Mouse (Mus musculus) liver, adult (tissue): Measurements from ENCODE around the gene Kcnc3.

Source experiments
- GATA4 ChIP-seq: IDR thresholded peaks from 2 replicates; pipeline ENCODE4 v1.6.1; 2014; ENCODE audit warnings: mild to moderate bottlenecking, low read length; ENCODE audit not compliant: insufficient replicate concordance

Gene Kcnc3

DNA sequence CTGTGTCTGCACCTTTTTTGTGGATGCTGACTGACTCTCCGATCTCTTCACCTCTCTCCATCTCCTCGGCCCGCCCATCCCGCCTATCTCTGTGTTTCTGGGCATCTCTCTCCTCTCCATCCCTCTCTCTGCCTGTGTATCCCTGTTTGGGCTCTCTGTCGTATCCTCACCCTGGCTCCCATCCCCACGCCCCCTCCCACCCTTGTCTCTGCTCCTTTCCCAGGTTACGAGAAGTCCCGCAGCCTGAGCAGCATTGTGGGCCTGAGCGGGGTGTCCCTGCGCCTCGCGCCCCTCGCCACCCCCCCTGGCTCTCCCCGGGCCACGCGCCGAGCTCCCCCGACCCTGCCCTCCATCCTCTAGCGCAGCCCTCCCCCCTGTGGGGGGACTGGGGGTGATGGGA is 11.2 kb downstream of the Kcnc3 start:
- TF ChIP-seq GATA4: no peak

DNA sequence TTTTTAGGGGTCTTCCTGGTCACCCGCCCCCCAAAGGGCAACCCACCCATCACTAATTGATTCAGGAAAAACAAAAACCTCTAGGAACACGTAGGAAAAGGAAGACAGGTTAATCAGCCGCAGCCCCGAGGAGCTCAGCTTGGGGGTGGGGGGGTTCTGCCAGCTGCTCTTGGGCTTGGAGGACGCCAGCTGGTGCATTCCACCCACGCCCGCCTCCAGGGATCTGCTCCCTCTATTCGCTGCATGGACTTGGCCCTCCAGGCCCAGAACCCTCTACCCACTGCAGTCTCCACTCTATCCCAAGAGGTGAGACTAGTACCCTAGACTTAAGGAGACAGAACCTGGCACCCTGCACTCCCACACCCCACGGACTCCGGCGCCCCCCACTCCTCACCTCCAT is 12.0 kb downstream of the Kcnc3 start:
- TF ChIP-seq GATA4: no peak

DNA sequence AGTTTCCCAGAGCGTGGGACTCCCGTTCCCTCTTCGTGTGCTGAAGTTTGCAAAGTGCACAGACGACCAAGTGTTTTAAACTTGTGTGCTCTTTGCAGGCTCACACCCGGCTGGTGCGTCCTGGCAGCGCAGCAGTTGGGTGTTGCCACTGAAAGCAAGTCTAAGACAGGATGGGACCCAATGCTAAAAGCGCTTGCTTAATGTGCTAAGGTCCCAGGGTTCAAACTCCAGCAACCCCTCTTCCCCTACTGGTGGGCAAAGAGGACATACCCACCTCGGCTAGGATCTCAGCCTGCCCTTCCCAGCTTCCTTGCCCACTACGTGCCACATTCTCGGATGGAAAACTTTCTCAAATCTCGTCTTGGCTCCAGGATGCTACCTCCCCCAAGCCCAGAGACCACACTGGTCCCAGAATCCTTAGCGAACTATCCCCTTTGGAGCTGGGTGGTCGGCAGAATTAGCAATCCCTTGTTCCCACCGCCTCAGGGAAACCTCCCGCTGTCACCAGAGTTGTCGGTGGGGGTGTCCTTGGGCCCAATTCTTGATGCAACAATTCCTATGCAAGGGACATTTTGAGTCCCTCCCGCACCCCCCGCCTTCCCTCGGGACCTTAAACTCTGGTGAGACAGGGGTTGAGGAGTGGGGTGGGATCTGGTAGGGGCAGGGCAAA is 12.9 kb downstream of the Kcnc3 start:
- no peak for TF ChIP-seq GATA4

DNA sequence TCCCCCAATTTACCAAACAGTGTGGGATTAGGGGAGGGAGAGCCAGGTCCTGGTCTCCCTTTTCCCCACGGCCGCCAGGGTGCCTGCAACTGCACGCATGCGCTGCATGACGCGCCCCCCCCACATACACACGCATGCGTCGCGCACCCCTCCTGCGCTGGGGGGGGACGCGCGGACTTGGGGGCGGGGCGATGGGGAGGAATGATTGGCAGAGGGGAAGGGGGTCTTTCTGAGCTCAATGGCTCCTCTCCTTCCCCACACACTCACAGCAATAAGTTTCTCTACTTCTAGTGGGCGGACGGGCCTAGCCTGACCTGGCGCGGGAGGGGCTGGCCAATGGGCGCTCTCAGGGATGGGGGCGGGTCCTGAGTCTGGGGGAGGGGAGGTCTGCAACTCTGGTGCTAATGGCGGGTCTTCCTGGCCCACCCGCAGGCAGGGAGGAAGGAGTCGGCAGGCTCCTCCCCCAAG is 13.7 kb downstream of the Kcnc3 start:
- no peak for TF ChIP-seq GATA4

DNA sequence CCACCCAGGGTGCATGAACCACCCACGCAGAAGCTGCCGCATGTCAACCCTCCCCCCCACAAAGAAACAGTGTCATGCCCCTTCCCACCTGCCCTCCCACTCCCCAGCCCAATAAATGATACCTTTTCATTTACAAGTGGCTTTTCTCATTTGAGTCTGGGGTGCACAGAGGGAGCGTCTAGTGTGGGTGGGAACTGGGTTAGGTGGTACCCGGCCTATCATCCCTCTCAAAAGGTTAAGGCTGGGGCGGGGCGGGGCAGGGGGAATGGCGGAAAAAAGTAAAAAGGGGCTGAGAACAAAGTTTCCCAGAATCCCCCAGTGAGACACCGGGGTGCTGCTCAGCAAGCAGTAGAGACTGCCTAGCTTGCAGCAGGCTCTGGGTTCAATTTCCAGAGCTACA is 14.2 kb downstream of the Kcnc3 start:
- TF ChIP-seq GATA4: no peak

DNA sequence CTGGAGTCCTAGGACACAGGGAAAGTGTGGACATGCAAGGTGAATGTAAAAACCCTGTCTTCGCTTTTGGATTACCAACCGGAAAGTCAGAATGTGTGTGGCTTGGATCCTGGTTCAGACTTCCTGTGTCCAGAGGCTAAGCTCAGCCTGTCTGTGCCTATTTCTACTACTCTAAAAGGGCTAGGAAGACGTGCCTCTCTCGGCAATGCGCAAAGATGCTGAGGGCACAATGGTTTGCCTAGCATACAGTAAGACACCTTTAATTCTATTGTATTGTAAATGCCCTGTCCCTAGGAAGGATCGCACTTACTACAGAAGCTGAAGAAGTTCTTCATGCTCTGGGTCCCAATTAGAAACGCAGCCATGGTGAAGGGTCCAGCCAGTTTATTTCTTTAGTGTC is 15.0 kb downstream of the Kcnc3 start:
- no peak for TF ChIP-seq GATA4

DNA sequence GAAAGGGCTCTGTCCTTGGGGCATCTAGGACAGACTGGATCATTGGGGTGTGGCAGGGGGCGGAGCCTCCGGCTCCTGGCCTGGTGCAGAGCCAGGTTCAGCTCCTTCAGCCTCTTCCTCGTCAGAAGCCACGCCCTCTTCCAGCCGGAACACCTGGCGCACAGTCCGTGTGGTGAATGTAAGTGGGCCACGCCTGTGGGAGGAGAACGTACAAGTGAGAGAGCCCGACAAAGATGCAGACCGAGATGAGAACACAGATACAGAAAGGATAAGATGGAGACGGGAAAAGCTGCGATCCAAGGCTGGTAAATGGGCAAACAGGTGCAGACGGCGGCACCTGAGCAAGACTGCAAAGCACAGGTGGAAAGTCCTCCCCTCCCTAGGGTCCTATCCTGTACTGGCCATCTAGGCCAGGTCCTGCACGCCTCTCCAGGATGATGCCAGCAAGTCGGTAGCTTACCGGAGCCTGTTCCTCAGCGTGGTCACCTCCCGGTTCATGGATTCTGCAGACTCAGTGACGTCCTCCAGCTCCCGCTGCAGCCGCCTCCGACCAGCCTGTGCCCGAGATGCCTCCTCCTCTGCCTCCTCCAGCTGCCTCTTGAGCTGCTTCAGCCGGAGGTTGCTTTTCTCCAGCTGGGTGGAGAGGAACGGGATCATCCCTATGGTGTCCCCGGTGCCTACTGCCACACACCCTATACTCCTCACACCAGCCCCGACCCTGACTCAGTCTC is 15.9 kb downstream of the Kcnc3 start:
- no peak for TF ChIP-seq GATA4

DNA sequence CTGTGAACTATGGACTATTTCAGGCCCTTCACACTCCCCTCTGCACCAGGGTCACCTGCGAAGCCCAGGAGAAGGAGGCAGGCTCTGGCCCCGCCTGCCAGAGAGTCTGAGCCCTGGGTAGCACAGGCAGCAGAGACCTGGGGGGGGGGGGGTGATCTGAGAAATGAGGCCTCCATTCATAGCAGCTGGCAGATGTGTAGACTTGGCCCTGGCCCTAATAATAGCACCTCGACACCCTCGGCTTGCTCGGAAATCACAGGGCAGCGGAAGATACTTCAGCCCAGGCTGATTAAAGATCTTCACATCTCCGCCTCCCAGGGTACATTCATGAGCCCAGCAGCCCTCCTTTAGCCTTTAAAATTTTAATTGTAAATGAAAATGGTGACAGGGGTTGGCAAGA is 21.7 kb downstream of the Kcnc3 start:
- no peak for TF ChIP-seq GATA4

DNA sequence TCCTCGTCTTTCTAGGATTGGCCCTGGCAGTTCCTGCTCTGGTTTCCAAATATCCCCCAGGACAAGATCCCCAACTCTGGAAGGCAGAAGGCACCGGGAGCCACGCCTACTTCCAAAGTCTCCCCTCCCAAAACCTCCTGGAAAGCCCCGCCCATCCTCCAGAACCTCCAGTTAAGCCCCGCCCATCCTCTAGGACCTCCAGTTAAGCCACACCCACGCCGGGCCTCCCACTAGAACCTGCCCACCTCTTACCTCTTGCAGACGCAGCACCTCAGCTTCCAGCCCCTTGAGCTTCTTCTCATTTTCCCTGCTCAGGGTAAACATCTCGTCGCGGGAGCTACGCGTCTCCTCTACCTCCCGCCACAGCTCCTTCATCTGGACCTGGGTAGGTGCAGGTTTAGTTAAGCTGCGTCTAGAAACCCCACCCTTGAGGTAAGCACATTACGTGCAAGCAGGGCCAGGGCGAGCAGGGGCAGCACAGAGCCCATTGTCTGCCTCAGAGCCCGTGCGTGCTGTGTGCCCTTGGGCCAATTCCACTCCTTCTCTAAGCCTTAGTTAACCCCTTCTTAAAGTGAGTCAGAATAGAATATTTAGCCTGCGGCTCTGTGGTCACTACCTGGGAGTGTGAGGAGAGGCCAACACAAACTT is 23.7 kb downstream of the Kcnc3 start:
- TF ChIP-seq GATA4: no peak

DNA sequence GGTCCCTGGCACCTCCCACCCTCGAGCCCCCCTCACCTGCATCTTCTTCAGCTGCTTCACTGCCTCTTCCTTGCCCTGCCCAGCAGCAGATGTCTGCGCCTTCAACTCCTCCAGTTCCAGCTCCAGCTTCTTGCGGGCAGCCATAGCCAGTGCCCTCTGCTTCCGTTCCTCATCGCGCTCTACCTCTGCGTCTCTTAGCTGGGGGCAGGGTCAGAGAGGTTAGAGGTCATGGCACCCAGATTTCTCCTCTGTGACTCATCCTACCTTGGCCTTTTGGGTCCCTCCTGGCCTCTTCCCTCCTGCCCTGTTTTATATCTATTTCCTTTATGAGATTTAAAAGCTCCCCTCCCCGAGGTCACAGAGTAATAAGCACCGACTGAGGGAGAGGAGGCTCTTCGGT is 24.8 kb downstream of the Kcnc3 start:
- no peak for TF ChIP-seq GATA4

DNA sequence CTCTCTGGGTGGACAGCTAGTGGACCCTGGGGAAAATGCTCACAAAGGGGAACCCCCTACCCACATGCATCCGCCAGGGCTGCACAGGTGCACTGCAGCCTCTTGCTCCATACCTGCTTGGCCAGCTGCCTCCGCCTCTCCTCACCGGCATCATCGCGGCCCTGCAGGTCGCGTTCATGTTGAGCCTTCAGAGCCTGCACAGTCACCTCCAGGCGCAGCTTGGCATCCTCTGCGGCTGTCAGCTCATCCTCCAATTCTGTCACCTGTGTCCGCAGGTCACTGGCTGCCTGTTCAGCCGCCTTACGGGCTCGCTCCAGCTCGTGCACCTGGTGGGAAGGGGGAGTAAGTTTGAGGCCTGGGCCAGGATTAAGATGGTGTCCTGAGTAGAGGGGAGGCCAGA is 25.5 kb downstream of the Kcnc3 start:
- no peak for TF ChIP-seq GATA4

DNA sequence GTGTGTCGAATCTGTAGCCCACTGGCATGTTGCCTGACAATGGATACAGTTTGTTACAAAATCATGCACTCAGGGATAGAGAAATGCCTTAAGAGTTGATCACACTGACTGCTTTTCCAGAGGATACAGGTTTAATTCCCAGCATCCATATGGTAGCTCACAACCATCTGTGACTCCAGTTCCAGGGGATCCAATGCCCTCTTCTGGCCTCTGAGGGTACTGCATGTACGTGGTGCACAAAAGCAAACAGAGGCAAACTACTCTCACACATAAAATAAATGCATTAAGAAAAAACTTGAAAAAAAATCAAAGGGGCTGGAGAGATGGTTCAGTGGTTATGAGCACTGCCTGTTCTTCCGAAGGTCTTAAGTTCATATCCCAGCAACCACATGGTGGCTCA is 26.6 kb downstream of the Kcnc3 start:
- no peak for TF ChIP-seq GATA4

DNA sequence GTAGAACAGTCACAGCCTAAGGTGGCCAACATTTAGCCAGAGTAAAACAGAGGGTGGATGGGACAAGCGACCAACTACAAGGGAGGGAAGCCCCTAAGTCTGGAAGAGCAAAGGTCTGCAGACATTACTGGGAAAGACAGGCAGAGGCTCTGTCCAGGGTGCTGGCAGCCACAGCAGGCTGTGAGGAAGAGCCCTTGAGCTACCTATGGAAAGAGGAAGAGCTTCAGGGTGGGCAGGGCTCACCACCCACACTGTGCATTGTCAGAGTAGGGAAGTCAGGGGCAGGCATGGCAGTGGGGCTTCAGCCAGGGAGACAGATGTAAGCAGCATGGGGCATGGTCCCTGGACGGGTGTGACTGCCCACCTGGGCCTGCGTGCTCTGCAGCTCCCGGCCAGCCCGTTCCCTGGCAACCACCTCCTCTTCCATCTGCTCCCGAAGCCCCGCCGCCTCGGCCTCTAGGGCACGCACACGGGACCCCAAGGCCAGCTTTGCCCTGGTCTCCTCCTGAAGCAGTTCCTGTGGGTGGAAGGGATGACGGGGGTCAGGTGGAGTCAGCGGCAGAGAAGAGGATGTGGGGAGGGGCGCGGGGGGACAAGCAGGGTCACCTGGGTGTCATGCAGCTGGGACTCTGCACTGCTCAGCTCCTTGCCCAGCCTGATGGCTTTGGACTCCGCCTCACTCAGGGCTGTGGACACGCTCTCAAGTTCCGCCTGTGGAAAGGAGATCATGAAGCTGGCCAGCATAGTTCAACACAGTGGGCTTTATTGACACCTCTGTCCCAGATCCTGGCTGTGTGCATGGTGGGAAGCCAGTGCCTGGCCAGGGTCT is 33.5 kb downstream of the Kcnc3 start:
- no peak for TF ChIP-seq GATA4

DNA sequence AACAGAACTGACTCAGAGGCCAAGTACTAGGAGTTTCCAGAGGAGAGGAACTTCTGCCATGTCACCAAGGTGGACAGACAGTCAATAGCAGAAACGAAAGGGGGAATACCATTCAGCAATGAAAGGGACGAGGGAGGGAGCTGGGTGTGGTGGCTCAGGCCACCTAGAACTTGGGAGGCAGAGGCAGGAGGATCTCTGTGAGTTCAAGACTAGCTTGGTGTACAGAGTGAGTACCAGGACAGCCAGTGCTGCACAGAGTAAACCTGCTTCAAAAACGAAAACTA is 34.0 kb downstream of the Kcnc3 start:
- TF ChIP-seq GATA4: no peak

DNA sequence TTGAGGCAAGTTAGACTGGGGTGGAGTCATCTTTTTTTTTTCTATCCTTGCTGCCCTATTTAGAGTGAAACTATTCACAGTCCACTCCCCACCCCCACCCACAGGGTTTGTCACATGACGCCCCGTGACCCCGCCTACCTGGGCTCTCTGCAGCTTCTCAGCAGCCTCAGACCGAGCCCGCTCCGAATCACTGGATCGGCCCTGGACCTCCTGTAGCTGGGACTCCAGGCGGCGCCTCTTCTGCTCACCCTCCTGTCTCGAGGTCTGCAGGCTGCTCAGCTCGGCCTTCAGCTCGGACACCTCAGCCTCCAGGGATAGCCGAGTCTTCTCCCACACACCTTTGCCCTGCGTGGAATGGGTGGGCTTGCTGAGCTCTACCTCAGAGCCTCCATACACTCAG is 34.4 kb downstream of the Kcnc3 start:
- no peak for TF ChIP-seq GATA4
